8 mouse cellular contexts compared by ENCODE assay signal in the genomic region with DNA sequence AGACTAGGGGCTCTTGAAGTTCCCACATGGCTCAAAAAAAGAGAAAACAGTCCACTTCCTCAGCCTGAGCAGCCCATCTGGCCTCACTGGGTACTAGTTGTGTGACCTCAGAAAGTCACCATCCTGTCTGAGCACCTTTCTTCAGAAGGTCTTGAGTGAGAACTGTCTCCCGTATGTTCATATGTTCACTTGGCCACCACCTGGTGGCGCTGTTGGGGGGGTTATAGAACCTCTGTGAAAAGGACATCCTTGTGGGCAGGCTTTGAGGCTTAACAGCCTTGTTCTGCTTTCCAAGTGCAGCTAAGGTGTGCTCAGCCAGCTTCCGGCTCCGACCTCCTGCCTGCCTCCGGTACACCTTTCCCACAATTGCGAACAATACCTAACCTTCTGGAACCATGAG. TPM values are rescaled to one million over a fixed set of nuclear protein-coding genes. Genes with fewer than 3 reads are reported as not detected.
A peak's percentile ranks its signal among the peaks of the same experiment; 100 is the strongest.
DNase-seq lines count a peak whose midpoint lies in the region; TF ChIP-seq lines count a peak whose summit lies in the region.

No protein-coding gene starts in this region.

- H3K27me3 ChIP-seq in heart, embryonic 10.5 days (ENCODE audit: insufficient read depth, poor library complexity, severe bottlenecking): 0 out of 2 replicates have a peak, but pooled peaks cover under 1% of the 10 kb centered on the region
- no peaks in the 10 kb centered on the region for H3K27me3 ChIP-seq in CH12.LX (replicated peaks)
- no peaks in the 10 kb centered on the region for H3K27me3 ChIP-seq in limb, embryonic 10.5 days (ENCODE audit: low read depth, poor library complexity, severe bottlenecking)

- peak; percentile 58 for TF ChIP-seq RAD21 in CH12.LX (IDR thresholded peaks at IDR 0.05; ENCODE audit: low read depth, low read length)

- in situ Hi-C loops in CH12.LX (cut with MboI; ENCODE audit: low pct_ligation_motif_present, low pct_unique_long_range_greater_than_20kb, low sequenced_read_pairs): no loop called here

- 0 out of 2 replicates have a peak, but pooled peaks cover 8% of the 10 kb centered on the region for H3K36me3 ChIP-seq in heart, embryonic 10.5 days
- peaks cover 0 to 14% of the 10 kb centered on the region in 2 experiments for H3K36me3 ChIP-seq in CH12.LX (replicated peaks in 1 of 2; ENCODE audit: control insufficient read depth in 1 of 2, insufficient read depth in 1 of 2, low read length in 1 of 2)
- H3K36me3 ChIP-seq in limb, embryonic 10.5 days: peaks cover 11% of the 10 kb centered on the region

- H3K4me2 ChIP-seq in CH12.LX (ENCODE audit: insufficient read depth, low read depth, poor library complexity, severe bottlenecking): no peak overlapping the region

- peak overlapping the region; percentile 70; the same call in 1 of the 2 replicates for H3K27ac ChIP-seq in heart, embryonic 10.5 days
- H3K27ac ChIP-seq in CH12.LX (ENCODE audit: insufficient read depth, low read depth): no peak overlapping the region
- no peak overlapping the region for H3K27ac ChIP-seq in bone marrow, adult 2 months (ENCODE audit: control insufficient read depth, insufficient read depth, low read depth, low read length, poor library complexity)
- H3K27ac ChIP-seq in limb, embryonic 10.5 days: peak overlapping the region; percentile 66

- no peak overlapping the region for H3K4me3 ChIP-seq in heart, embryonic 10.5 days
- no peak overlapping the region for H3K4me3 ChIP-seq in CH12.LX (replicated peaks in 1 of 3; ENCODE audit: low read depth in 2 of 3, low read length in 2 of 3, poor library complexity in 1 of 3)
- no peak overlapping the region for H3K4me3 ChIP-seq in bone marrow, adult 2 months (replicated peaks; ENCODE audit: control insufficient read depth, low read depth, low read length)
- no peak overlapping the region for H3K4me3 ChIP-seq in limb, embryonic 10.5 days

- peak; percentile 77 to 81 for TF ChIP-seq CTCF in CH12.LX (conservative IDR thresholded peaks at IDR 0.05 in 1 of 2, IDR thresholded peaks at IDR 0.05 in 1 of 2; ENCODE audit: low read depth in 2 of 2, low read length in 2 of 2)
- TF ChIP-seq CTCF in bone marrow, adult 2 months (IDR thresholded peaks at IDR 0.05; ENCODE audit: control insufficient read depth, insufficient read depth, low read length): peak; percentile 51; the same call in 1 of the 2 replicates

- H3K9me3 ChIP-seq in heart, embryonic 10.5 days: no peaks in the 10 kb centered on the region
- no peaks in the 10 kb centered on the region for H3K9me3 ChIP-seq in CH12.LX (replicated peaks; ENCODE audit: low read length)
- H3K9me3 ChIP-seq in limb, embryonic 10.5 days (replicated peaks): no peaks in the 10 kb centered on the region

- TF ChIP-seq POLR2A in CH12.LX (IDR thresholded peaks at IDR 0.05; ENCODE audit: low read depth, low read length): no peak
- no peak for TF ChIP-seq POLR2A in bone marrow, adult 2 months (IDR thresholded peaks at IDR 0.05; ENCODE audit: borderline replicate concordance, control insufficient read depth, low read depth, low read length)

- DNase-seq in heart, embryonic 10.5 days (ENCODE audit: low spot score): no peak
- no peak for DNase-seq in heart, postnatal 25 days (ENCODE audit: low spot score)
- DNase-seq in CH12.LX (ENCODE audit: extremely low read depth): peak; percentile 70
- peak; percentile 69 for DNase-seq in limb, embryonic 10.5 days (ENCODE audit: low spot score)
- DNase-seq in retina, postnatal 1 day: peak; percentile 61
- DNase-seq in urinary bladder, postnatal 10 days (ENCODE audit: low spot score): no peak
- DNase-seq in layer of hippocampus, postnatal 14 days (ENCODE audit: low spot score in 2 of 2): no peak

- WGBS in heart, embryonic 10.5 days: 70% methylated on average over 6 of the region's 6 CpGs
- WGBS in bone marrow, adult 2 months: 68% methylated on average over 6 of the region's 6 CpGs
- WGBS in limb, embryonic 10.5 days: 70% methylated on average over 6 of the region's 6 CpGs

- intact Hi-C loops in heart, postnatal 25 days (cut with DNase I): loop anchor here (5.0 kb wide), 2 partner anchors 36 to 51 kb away; partner anchors contain the start of gene Hsd11b2

- peaks cover 51% of the 10 kb centered on the region for H3K4me1 ChIP-seq in heart, embryonic 10.5 days
- 0 out of 4 replicates have a peak, but pooled peaks cover 0 to 3% of the 10 kb centered on the region in 2 experiments for H3K4me1 ChIP-seq in CH12.LX (ENCODE audit: control insufficient read depth in 1 of 2, insufficient read depth in 2 of 2)
- no peaks in the 10 kb centered on the region for H3K4me1 ChIP-seq in bone marrow, adult 2 months (ENCODE audit: control insufficient read depth, insufficient read depth, low read length)
- H3K4me1 ChIP-seq in limb, embryonic 10.5 days: peaks cover 45% of the 10 kb centered on the region

- no peaks in the 10 kb centered on the region for H3K79me2 ChIP-seq in CH12.LX (replicated peaks; ENCODE audit: control insufficient read depth, extremely low read depth, insufficient read depth, poor library complexity, severe bottlenecking)

- H3K9ac ChIP-seq in CH12.LX (ENCODE audit: insufficient read depth, low read depth): no peak overlapping the region

- dilution Hi-C loops in CH12.LX (cut with MboI; ENCODE audit: extremely low pct_ligation_motif_present, extremely low pct_unique_long_range_greater_than_20kb, low sequenced_read_pairs): no loop called here

- no peak for TF ChIP-seq EP300 in CH12.LX (IDR thresholded peaks at IDR 0.05; ENCODE audit: low read length)

TF ChIP-seq in CH12.LX, 34 proteins besides CTCF, POLR2A, EP300 and RAD21:
- TF ChIP-seq MAFK (IDR thresholded peaks at IDR 0.05; ENCODE audit: insufficient replicate concordance, low read length) (no peak), SMC3 (IDR thresholded peaks at IDR 0.05; ENCODE audit: low read depth, low read length) (peak; percentile 64)

RNA-seq across cellular contexts. Expression of gene Tppp3, which starts 10.1 kb away (rescaled TPM):
- 25.5 and 28.4 TPM in 2 replicates for polyA plus RNA-seq in heart, embryonic 10.5 days (2016; fragmentation: Nextera tagmentation; extraction: Ambion mirVana)
- total RNA-seq in heart, postnatal 25 days (2021): 10 to 100 TPM; 51.4 TPM
- total RNA-seq in CH12.LX (2012; rRNA removed) (0.25 TPM in 2 replicates), CH12.LX (2014; rRNA removed) (not detected in 2 replicates)
- 0.39 and 0.49 TPM in 2 replicates for polyA plus RNA-seq in CH12.LX (2012; ENCODE audit: insufficient read length, low read depth)
- polyA plus RNA-seq in bone marrow, adult 2 months (2011; ENCODE audit: insufficient read depth, insufficient read length, low replicate concordance, missing spikeins): 3.3 and 3.5 TPM in 2 replicates
- 8.4 and 13.5 TPM in 2 replicates for polyA plus RNA-seq in limb, embryonic 10.5 days (2016; fragmentation: Nextera tagmentation; extraction: Ambion mirVana)
- total RNA-seq in layer of hippocampus, postnatal 14 days (2021): 10 to 100 TPM; 29.0 to 30.2 TPM

RNA-seq across cellular contexts. Expression of gene Zdhhc1, which starts 15.2 kb away (rescaled TPM):
- 16.1 and 21.6 TPM in 2 replicates for polyA plus RNA-seq in heart, embryonic 10.5 days (2016; fragmentation: Nextera tagmentation; extraction: Ambion mirVana)
- 10 to 100 TPM; 12.8 to 13.6 TPM for total RNA-seq in heart, postnatal 25 days (2021)
- total RNA-seq in CH12.LX (2012; rRNA removed) (2.1 and 2.6 TPM in 2 replicates), CH12.LX (2014; rRNA removed) (0.86 and 1.6 TPM in 2 replicates)
- 2.6 and 3.6 TPM in 2 replicates for polyA plus RNA-seq in CH12.LX (2012; ENCODE audit: insufficient read length, low read depth)
- polyA plus RNA-seq in bone marrow, adult 2 months (2011; ENCODE audit: insufficient read depth, insufficient read length, low replicate concordance, missing spikeins): 7.3 and 10.1 TPM in 2 replicates
- 18.9 and 25.3 TPM in 2 replicates for polyA plus RNA-seq in limb, embryonic 10.5 days (2016; fragmentation: Nextera tagmentation; extraction: Ambion mirVana)
- total RNA-seq in layer of hippocampus, postnatal 14 days (2021): 10 to 100 TPM; 20.8 to 22.4 TPM

RNA-seq across cellular contexts. Expression of gene Hsd11b2, which starts 37.1 kb away (rescaled TPM):
- 14.8 and 37.5 TPM in 2 replicates for polyA plus RNA-seq in heart, embryonic 10.5 days (2016; fragmentation: Nextera tagmentation; extraction: Ambion mirVana)
- total RNA-seq in heart, postnatal 25 days (2021): under 1 TPM; 0.13 to 0.36 TPM
- not detected in 2 replicates for total RNA-seq in CH12.LX (2012; rRNA removed)
- not detected in 2 replicates for total RNA-seq in CH12.LX (2014; rRNA removed)
- polyA plus RNA-seq in CH12.LX (2012; ENCODE audit: insufficient read length, low read depth): not detected in 2 replicates
- 0.82 TPM in 1 of 2 replicates, not detected in the other for polyA plus RNA-seq in bone marrow, adult 2 months (2011; ENCODE audit: insufficient read depth, insufficient read length, low replicate concordance, missing spikeins)
- 78.2 and 83.2 TPM in 2 replicates for polyA plus RNA-seq in limb, embryonic 10.5 days (2016; fragmentation: Nextera tagmentation; extraction: Ambion mirVana)
- total RNA-seq in layer of hippocampus, postnatal 14 days (2021): under 1 TPM; 0.18 to 0.21 TPM

Comparison
In these comparisons a context has a peak if more than half of its experiments do, and no peak if none do; other contexts are left out.
1. DNase-seq: peak in CH12.LX (single experiment), limb, embryonic 10.5 days (single experiment) and retina, postnatal 1 day (single experiment); none in heart, embryonic 10.5 days (single experiment), heart, postnatal 25 days (single experiment), urinary bladder, postnatal 10 days (single experiment) and layer of hippocampus, postnatal 14 days (0 of 2).
2. H3K27ac ChIP-seq: peak in heart, embryonic 10.5 days (single experiment) and limb, embryonic 10.5 days (single experiment); none in CH12.LX (single experiment) and bone marrow, adult 2 months (single experiment).